Mouse (Mus musculus) lung, embryonic 16.5 days (tissue): Measurements from ENCODE around the gene Gabrr2. TPM values are rescaled to one million over a fixed set of nuclear protein-coding genes. Genes with fewer than 3 reads are reported as not detected.

ENCODE experiments used
- ATAC-seq: fragments of 200-750 bp; cut with Nextera tagmentation; 2 replicates; pipeline ENCODE4 v1.8.0; 2017; ENCODE audit warnings: low read depth, mild to moderate bottlenecking, moderate library complexity
- H3K27ac ChIP-seq: fragments of 300-500 bp; sonication (generic); 2 replicates; pipeline ENCODE4 v1.5.1; 2014; ENCODE audit warnings: mild to moderate bottlenecking, control low read depth, low read length
- H3K27me3 ChIP-seq: fragments of 300-500 bp; sonication (generic); 2 replicates; pipeline ENCODE4 v1.6.1; 2014; ENCODE audit warnings: low read depth, low read length, mixed read lengths; ENCODE audit not compliant: control insufficient read depth, insufficient read depth
- H3K36me3 ChIP-seq: fragments of 300-500 bp; sonication (generic); 2 replicates; pipeline ENCODE4 v1.6.1; 2014; ENCODE audit warnings: low read length; ENCODE audit not compliant: control insufficient read depth, insufficient read depth
- H3K4me1 ChIP-seq: fragments of 300-500 bp; sonication (generic); replicated peaks from 2 replicates; pipeline ENCODE4 v1.6.1; 2014; ENCODE audit warnings: low read length, mixed read lengths; ENCODE audit not compliant: control insufficient read depth, insufficient read depth
- H3K4me2 ChIP-seq: fragments of 300-500 bp; sonication (generic); 2 replicates; pipeline ENCODE4 v1.6.1; 2014; ENCODE audit warnings: low read depth, low read length, control low read depth
- H3K4me3 ChIP-seq: fragments of 300-500 bp; sonication (generic); 2 replicates; pipeline ENCODE4 v1.5.1; 2014; ENCODE audit warnings: mild to moderate bottlenecking, low read length, control low read depth
- H3K9ac ChIP-seq: fragments of 300-500 bp; sonication (generic); 2 replicates; pipeline ENCODE4 v1.6.1; 2014; ENCODE audit warnings: low read length, control low read depth
- H3K9me3 ChIP-seq: fragments of 300-500 bp; sonication (generic); 2 replicates; pipeline ENCODE4 v1.6.1; 2016; ENCODE audit warnings: low read length; ENCODE audit not compliant: control insufficient read depth
- WGBS: fragments of 180-500 bp; shearing (Covaris S2); extraction: QIAGEN DNeasy Blood & Tissue Kit; methylation state at CpG from one replicate; pipeline ENCODE4 v1.1.7; 2014; 5-methylcytosine and 5-hydroxymethylcytosine counted together
- polyA plus RNA-seq: library from polyadenylated mRNA; unstranded; fragments of >200 nt; fragmentation: Nextera tagmentation; extraction: Ambion mirVana; gene quantifications from 2 replicates; pipeline ENCODE4 v1.2.1, GENCODE M21; 2015

Gabrr2 gene
- polyA plus RNA-seq, 1 experiment from 2014 or later: 0.10 TPM

- WGBS: 31% methylated on average over 14 of the region's 14 CpGs
- Histone ChIP-seq H3K9ac (peak overlapping the region; percentile 44; the same call in 1 of the 2 replicates), H3K27ac (no peak overlapping the region), H3K36me3 (no peaks in the 10 kb centered on the region), H3K9me3 (no peaks in the 10 kb centered on the region), H3K27me3 (no peaks in the 10 kb centered on the region), H3K4me1 (peaks cover 6% of the 10 kb centered on the region; the same call in 1 of the 2 replicates), H3K4me2 (peak overlapping the region; percentile 23; the same call in 1 of the 2 replicates), H3K4me3 (0 out of 2 replicates have a peak overlapping the region, but pooled peaks have one; percentile 4)
- no peak for ATAC-seq
Measured at GRCm38 (mm10) chr4:33066223-33066960, 3.6 kb downstream of the Gabrr2 start.

DNA sequence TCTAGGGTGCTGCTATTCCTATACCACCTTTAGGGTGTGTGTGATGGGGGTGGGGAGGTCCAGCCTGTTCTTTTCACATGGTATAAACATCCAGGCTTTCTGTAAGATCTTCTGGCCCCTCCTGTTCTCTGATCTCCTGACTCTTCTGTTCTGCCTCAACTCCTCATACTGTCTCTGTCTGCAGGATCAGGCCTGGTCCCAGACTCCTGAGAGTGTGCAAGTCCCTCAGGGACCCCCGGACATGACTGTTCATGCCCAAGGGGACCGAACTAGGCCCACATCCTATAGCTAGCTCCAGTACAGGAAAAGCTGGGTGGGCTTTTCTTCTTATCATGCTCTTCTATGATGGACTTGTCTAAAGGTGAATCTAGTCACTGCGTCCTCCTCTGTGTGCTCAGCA lies 4.5 kb downstream of the Gabrr2 start:
- H3K27me3 ChIP-seq: no peaks in the 10 kb centered on the region
- no peak overlapping the region for H3K4me2 ChIP-seq
- no peak for ATAC-seq
- H3K4me1 ChIP-seq: peaks cover 6% of the 10 kb centered on the region; the same call in 1 of the 2 replicates
- H3K4me3 ChIP-seq: no peak overlapping the region
- H3K36me3 ChIP-seq: no peaks in the 10 kb centered on the region
- H3K9ac ChIP-seq: no peak overlapping the region
- H3K9me3 ChIP-seq: no peaks in the 10 kb centered on the region
- H3K27ac ChIP-seq: no peak overlapping the region
- 87% methylated on average over 3 of the region's 3 CpGs for WGBS

GRCm38 (mm10) chr4:33067826-33068225 lies 5.0 kb downstream of the Gabrr2 start:
- no peak for ATAC-seq
- H3K9me3 ChIP-seq: no peaks in the 10 kb centered on the region
- peaks cover 6% of the 10 kb centered on the region; the same call in 1 of the 2 replicates for H3K4me1 ChIP-seq
- 87% methylated on average over 6 of the region's 6 CpGs for WGBS
- H3K9ac ChIP-seq: no peak overlapping the region
- H3K27ac ChIP-seq: no peak overlapping the region
- H3K27me3 ChIP-seq: no peaks in the 10 kb centered on the region
- no peak overlapping the region for H3K4me2 ChIP-seq
- H3K36me3 ChIP-seq: no peaks in the 10 kb centered on the region
- H3K4me3 ChIP-seq: no peak overlapping the region

DNA sequence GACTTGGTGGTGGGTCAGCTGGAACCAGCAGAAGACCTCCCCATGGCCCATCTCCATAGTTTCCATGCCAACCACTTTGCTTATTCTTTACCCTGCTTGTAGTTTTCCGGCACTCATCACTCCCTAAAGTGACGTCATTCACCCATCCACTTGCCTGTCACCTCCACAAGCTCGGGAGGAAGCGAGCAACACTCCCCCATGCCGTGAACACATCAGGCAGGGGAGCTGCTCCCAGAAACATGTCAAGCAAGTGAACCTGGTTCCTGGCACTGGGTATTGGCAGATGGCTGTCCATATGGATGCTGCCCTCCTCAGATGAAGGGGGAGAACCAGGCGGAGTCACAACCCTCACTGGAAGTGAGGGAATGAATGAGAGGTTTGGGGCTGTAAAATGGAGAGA lies 6.1 kb downstream of the Gabrr2 start:
- Histone ChIP-seq H3K9me3 (no peaks in the 10 kb centered on the region), H3K9ac (no peak overlapping the region), H3K36me3 (no peaks in the 10 kb centered on the region), H3K4me3 (no peak overlapping the region), H3K4me1 (peaks cover 6% of the 10 kb centered on the region; the same call in 1 of the 2 replicates), H3K27ac (no peak overlapping the region), H3K4me2 (no peak overlapping the region), H3K27me3 (no peaks in the 10 kb centered on the region)
- WGBS: 49% methylated on average over 6 of the region's 6 CpGs
- no peak for ATAC-seq

DNA sequence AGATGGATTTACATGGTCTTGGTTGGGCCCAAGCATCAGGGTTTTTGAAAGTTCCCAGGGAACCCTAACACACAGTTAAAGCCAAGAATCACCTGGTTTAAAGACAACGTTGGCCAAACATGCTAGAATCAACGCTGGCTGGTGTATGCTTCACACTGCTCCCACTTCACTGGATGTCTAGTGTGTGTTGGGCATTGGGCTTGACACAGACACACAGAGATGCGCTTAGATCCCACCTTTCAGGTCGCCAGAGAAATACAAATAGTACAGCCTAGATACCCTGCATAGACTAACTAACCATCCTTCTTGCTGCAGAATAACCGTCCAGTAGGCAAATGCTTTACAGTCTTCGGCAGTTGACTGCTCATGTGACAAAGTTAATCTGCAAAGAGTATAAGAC lies 7.5 kb downstream of the Gabrr2 start:
- Histone ChIP-seq H3K27ac (no peak overlapping the region), H3K27me3 (no peaks in the 10 kb centered on the region), H3K9me3 (no peaks in the 10 kb centered on the region), H3K4me1 (peaks cover 6% of the 10 kb centered on the region; the same call in 1 of the 2 replicates), H3K9ac (no peak overlapping the region), H3K4me3 (no peak overlapping the region), H3K36me3 (no peaks in the 10 kb centered on the region), H3K4me2 (no peak overlapping the region)
- 82% methylated on average over 6 of the region's 6 CpGs for WGBS
- ATAC-seq: no peak

DNA sequence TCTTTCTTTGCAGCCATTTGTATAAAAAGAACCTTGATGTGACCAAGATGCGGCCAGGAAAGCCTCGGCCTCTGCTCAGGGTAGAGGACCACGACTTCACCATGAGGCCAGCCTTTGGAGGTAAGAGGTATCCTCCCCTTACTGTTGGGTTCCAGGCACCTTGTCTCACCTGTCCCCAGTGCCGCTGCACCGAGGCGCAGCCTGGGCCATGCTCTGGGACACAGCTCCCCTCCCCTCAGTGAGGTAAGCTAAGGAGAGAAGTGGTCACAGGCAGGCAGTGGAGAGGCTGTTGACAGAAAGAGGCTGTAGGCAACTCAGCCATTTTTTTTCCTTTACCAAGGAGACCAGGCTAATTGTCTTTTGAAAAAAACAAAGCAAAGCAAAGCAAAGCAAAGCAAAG lies 8.5 kb downstream of the Gabrr2 start:
- Histone ChIP-seq H3K4me1 (peaks cover under 1% of the 10 kb centered on the region; the same call in 1 of the 2 replicates), H3K4me3 (no peak overlapping the region), H3K4me2 (no peak overlapping the region), H3K9ac (no peak overlapping the region), H3K27me3 (no peaks in the 10 kb centered on the region), H3K9me3 (no peaks in the 10 kb centered on the region), H3K36me3 (no peaks in the 10 kb centered on the region), H3K27ac (no peak overlapping the region)
- no peak for ATAC-seq
- WGBS: 82% methylated on average over 6 of the region's 6 CpGs

- Histone ChIP-seq H3K9ac (no peak overlapping the region), H3K27ac (no peak overlapping the region), H3K4me2 (no peak overlapping the region), H3K36me3 (no peaks in the 10 kb centered on the region), H3K9me3 (no peaks in the 10 kb centered on the region), H3K4me1 (no peaks in the 10 kb centered on the region), H3K27me3 (no peaks in the 10 kb centered on the region), H3K4me3 (no peak overlapping the region)
- no peak for ATAC-seq
- WGBS: 37% methylated on average over 11 of the region's 11 CpGs
Measured at GRCm38 (mm10) chr4:33072526-33073161, 9.8 kb downstream of the Gabrr2 start.

GRCm38 (mm10) chr4:33074406-33074805 lies 11.6 kb downstream of the Gabrr2 start:
- no peak overlapping the region for H3K4me3 ChIP-seq
- no peak overlapping the region for H3K9ac ChIP-seq
- H3K9me3 ChIP-seq: no peaks in the 10 kb centered on the region
- H3K27me3 ChIP-seq: no peaks in the 10 kb centered on the region
- no peak for ATAC-seq
- H3K27ac ChIP-seq: no peak overlapping the region
- no peaks in the 10 kb centered on the region for H3K36me3 ChIP-seq
- no peaks in the 10 kb centered on the region for H3K4me1 ChIP-seq
- 81% methylated on average over 4 of the region's 4 CpGs for WGBS
- no peak overlapping the region for H3K4me2 ChIP-seq

DNA sequence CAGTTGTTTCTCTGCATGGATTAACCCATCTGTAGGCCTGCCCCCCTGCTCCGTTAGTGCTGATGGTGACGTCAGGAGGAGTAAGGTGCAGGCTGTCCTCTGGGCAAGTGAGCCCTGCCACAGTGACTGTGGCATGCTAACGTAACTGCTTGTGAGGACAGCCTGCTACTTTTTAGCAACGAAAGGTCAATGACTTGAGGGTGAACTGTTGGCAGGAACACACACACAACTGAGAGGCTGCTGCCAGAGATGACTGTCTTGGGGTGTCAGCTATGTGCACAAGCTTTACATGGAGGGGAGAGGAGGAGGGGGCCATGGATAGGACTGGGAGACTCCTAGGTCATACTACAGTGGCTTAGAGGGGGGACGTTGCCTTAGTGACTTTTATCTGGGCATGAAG lies 12.1 kb downstream of the Gabrr2 start:
- 50% methylated on average over 5 of the region's 5 CpGs for WGBS
- Histone ChIP-seq H3K4me3 (no peak overlapping the region), H3K36me3 (no peaks in the 10 kb centered on the region), H3K27me3 (no peaks in the 10 kb centered on the region), H3K27ac (no peak overlapping the region), H3K9me3 (no peaks in the 10 kb centered on the region), H3K4me2 (no peak overlapping the region), H3K4me1 (no peaks in the 10 kb centered on the region), H3K9ac (no peak overlapping the region)
- no peak for ATAC-seq
